Mouse (Mus musculus) liver, embryonic 13.5 days (tissue): Measurements from ENCODE around the gene Clock. TPM values are rescaled to one million over a fixed set of nuclear protein-coding genes. Genes with fewer than 3 reads are reported as not detected.

Source experiments
- ATAC-seq: fragments of 200-750 bp; cut with Nextera tagmentation; 2 replicates; pipeline ENCODE4 v1.8.0; 2017; ENCODE audit warnings: low read depth, mild to moderate bottlenecking, moderate number of reproducible peaks, moderate library complexity
- DNase-seq: peaks from one replicate; pipeline ENCODE4 v3.0.0; 2022
- H3K27ac ChIP-seq: fragments of 300-500 bp; sonication (generic); 2 replicates; pipeline ENCODE4 v1.5.1; 2015; ENCODE audit warnings: moderate library complexity, mild to moderate bottlenecking, inconsistent platforms
- H3K27me3 ChIP-seq: fragments of 300-500 bp; sonication (generic); 2 replicates; pipeline ENCODE4 v1.6.1; 2015; ENCODE audit warnings: mild to moderate bottlenecking, inconsistent platforms
- H3K36me3 ChIP-seq: fragments of 300-500 bp; sonication (generic); 2 replicates; pipeline ENCODE4 v1.6.1; 2015; ENCODE audit warnings: mild to moderate bottlenecking, inconsistent platforms
- H3K4me1 ChIP-seq: fragments of 300-500 bp; sonication (generic); replicated peaks from 2 replicates; pipeline ENCODE4 v1.6.1; 2015; ENCODE audit warnings: inconsistent platforms
- H3K4me2 ChIP-seq: fragments of 300-500 bp; sonication (generic); 2 replicates; pipeline ENCODE4 v1.6.1; 2015; ENCODE audit warnings: inconsistent platforms, mild to moderate bottlenecking, moderate library complexity
- H3K4me3 ChIP-seq: fragments of 300-500 bp; sonication (generic); replicated peaks from 2 replicates; pipeline ENCODE4 v1.5.1; 2015; ENCODE audit warnings: mild to moderate bottlenecking, inconsistent platforms
- H3K9ac ChIP-seq: fragments of 300-500 bp; sonication (generic); 2 replicates; pipeline ENCODE4 v1.6.1; 2015; ENCODE audit warnings: mild to moderate bottlenecking, inconsistent platforms
- H3K9me3 ChIP-seq: fragments of 300-500 bp; sonication (generic); replicated peaks from 2 replicates; pipeline ENCODE4 v1.6.1; 2016; ENCODE audit warnings: inconsistent platforms
- WGBS: fragments of 180-500 bp; shearing (Covaris S2); methylation state at CpG from one replicate; pipeline ENCODE4 v1.1.7; 2015; ENCODE audit not compliant: insufficient replicate concordance; 5-methylcytosine and 5-hydroxymethylcytosine counted together
- polyA plus RNA-seq: library from polyadenylated mRNA; unstranded; fragments of >200 nt; fragmentation: Nextera tagmentation; extraction: Ambion mirVana; gene quantifications from 2 replicates; pipeline ENCODE4 v1.2.1, GENCODE M21; 2015

The Clock gene
- polyA plus RNA-seq, 1 experiment from 2014 or later: 1.7 TPM

DNA sequence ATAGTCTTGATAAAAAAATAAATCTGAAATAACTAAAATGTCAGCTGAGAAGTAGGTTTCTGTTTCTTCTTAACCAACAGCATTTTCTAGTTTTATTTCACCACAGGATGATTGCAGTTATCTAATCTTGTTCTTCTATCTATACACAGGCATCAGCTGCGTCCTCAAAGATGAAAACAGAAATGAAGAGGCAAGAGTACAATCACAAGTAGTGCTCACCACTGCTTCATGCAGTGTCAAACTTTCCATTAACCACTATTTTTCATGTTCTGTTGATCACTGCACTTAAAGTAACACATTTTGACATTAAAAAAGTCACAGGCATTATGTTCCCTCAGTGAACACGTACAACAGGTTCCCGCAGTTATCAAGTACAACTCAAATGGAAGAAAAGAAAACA lies 53.6 kb downstream of the Clock start:
- no peak overlapping the region for H3K27ac ChIP-seq
- DNase-seq (no peak), ATAC-seq (no peak)
- no peak overlapping the region for H3K9ac ChIP-seq
- no peak overlapping the region for H3K4me2 ChIP-seq
- H3K27me3 ChIP-seq: no peaks in the 10 kb centered on the region
- 75% methylated on average over 3 of the region's 3 CpGs for WGBS
- no peak overlapping the region for H3K4me3 ChIP-seq
- H3K4me1 ChIP-seq: no peaks in the 10 kb centered on the region
- no peaks in the 10 kb centered on the region for H3K9me3 ChIP-seq
- H3K36me3 ChIP-seq: no peaks in the 10 kb centered on the region

DNA sequence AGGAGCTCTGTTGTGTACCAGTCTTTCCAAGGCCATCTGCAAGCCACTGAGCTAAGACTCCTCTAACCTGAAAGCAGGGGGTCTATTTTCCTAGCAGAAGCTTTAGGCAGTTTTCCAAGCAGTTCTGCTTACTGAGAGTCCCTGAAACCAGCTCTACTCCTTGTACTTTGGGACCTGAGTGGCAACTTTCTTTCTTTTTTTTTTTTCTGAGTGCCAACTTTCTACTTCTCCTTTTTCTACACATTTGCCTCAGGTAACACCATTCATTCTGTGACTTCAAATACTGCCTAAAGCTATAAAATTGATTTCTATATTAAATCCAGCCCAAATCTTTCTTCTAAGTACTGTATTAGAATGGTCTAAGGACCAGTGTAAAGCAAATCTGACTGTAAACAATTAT lies 58.1 kb downstream of the Clock start:
- Histone ChIP-seq H3K4me3 (no peak overlapping the region), H3K9me3 (no peaks in the 10 kb centered on the region), H3K27me3 (no peaks in the 10 kb centered on the region), H3K36me3 (no peaks in the 10 kb centered on the region), H3K4me2 (no peak overlapping the region), H3K9ac (no peak overlapping the region), H3K4me1 (no peaks in the 10 kb centered on the region), H3K27ac (no peak overlapping the region)
- DNase-seq: no peak
- no peak for ATAC-seq

DNA sequence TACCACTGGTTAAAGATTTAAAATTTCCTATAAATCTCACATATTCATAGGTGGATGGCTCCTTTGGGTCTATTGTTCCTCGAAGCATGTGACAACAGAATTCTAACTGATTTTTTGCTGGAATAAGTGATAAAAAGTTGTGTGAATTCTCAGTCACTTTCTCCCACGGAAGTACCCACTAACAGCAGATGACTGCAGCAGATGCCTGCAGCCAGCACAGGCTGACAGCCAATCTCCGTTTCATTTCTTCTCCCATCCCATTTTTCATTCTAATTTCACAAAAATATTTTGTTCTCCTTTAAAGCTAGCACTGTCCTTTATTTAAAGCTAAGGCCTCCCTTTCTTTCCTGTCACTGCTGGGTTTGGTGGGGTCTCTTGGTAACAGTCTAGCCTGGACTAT lies 59.2 kb downstream of the Clock start:
- no peak for DNase-seq
- Histone ChIP-seq H3K36me3 (no peaks in the 10 kb centered on the region), H3K4me3 (no peak overlapping the region), H3K9ac (no peak overlapping the region), H3K9me3 (no peaks in the 10 kb centered on the region), H3K4me2 (no peak overlapping the region), H3K27me3 (no peaks in the 10 kb centered on the region), H3K27ac (no peak overlapping the region), H3K4me1 (no peaks in the 10 kb centered on the region)
- ATAC-seq: no peak
- WGBS: 79% methylated on average over 3 of the region's 3 CpGs

DNA sequence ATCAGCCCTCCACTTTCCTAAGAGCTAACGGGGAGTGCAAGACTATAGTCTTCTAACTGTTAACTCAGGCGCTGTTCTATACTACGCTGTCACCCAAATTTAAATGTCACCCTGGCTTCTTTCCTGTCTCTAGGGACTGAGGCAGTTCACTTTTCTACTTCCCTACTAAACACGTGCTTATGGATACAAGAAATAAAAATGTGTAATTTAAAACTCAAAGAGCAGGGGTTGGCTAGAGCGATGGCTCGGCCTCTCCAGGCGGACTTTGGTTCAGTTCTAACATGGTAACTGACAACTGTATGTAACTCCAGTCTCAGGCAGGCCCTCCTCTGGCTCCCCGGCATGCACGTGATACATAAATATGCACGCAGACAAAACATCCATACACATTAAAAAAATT lies 60.2 kb downstream of the Clock start:
- DNase-seq: no peak
- ATAC-seq: no peak
- Histone ChIP-seq H3K36me3 (no peaks in the 10 kb centered on the region), H3K9ac (no peak overlapping the region), H3K9me3 (no peaks in the 10 kb centered on the region), H3K4me1 (no peaks in the 10 kb centered on the region), H3K4me3 (no peak overlapping the region), H3K27ac (no peak overlapping the region), H3K4me2 (no peak overlapping the region), H3K27me3 (no peaks in the 10 kb centered on the region)
- 83% methylated on average over 10 of the region's 10 CpGs for WGBS

DNA sequence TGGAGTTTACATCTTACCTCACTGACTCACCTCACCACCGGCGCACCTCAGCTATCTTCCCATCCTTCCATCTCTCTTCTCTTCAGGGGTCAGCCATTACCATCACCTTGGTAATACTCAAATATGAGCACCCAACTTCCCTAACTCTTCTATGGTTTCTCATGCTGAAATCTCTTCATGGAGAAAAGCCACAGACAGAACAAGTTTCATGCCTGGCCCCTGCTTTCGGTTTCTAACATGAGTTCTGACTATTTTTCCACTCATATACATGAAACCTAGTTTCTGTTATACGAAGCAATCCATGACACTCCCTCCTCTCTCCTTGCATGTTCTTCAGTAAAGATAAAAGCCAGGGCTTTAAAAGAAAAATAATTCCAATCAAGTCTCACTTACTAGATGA lies 60.7 kb downstream of the Clock start:
- Histone ChIP-seq H3K9ac (no peak overlapping the region), H3K4me1 (no peaks in the 10 kb centered on the region), H3K36me3 (no peaks in the 10 kb centered on the region), H3K4me2 (no peak overlapping the region), H3K4me3 (no peak overlapping the region), H3K9me3 (no peaks in the 10 kb centered on the region), H3K27ac (no peak overlapping the region), H3K27me3 (no peaks in the 10 kb centered on the region)
- DNase-seq (no peak), ATAC-seq (no peak)
- 83% methylated on average over 4 of the region's 4 CpGs for WGBS

DNA sequence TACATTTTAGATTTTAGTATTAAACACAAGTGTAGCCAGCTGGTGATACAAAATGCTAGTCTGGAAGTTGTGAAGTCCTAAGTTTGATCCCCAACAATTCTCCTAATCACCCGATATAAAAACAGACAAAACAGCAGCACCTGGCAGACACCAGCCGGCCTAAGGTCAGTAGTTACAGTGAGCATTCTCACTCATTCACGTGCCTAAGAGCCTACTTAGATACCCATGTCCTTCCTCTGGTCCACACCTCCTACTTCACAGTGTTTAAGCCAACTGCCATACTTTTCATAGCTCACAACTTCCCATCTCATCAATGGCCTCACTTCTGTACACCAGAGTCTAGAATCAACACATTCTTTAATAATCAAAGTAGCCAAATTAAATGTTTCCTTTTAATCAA lies 61.3 kb downstream of the Clock start:
- no peak overlapping the region for H3K4me2 ChIP-seq
- no peaks in the 10 kb centered on the region for H3K27me3 ChIP-seq
- no peak for DNase-seq
- WGBS: 74% methylated on average over 3 of the region's 3 CpGs
- no peaks in the 10 kb centered on the region for H3K4me1 ChIP-seq
- no peaks in the 10 kb centered on the region for H3K9me3 ChIP-seq
- no peak overlapping the region for H3K9ac ChIP-seq
- no peak for ATAC-seq
- no peak overlapping the region for H3K4me3 ChIP-seq
- no peak overlapping the region for H3K27ac ChIP-seq
- no peaks in the 10 kb centered on the region for H3K36me3 ChIP-seq

DNA sequence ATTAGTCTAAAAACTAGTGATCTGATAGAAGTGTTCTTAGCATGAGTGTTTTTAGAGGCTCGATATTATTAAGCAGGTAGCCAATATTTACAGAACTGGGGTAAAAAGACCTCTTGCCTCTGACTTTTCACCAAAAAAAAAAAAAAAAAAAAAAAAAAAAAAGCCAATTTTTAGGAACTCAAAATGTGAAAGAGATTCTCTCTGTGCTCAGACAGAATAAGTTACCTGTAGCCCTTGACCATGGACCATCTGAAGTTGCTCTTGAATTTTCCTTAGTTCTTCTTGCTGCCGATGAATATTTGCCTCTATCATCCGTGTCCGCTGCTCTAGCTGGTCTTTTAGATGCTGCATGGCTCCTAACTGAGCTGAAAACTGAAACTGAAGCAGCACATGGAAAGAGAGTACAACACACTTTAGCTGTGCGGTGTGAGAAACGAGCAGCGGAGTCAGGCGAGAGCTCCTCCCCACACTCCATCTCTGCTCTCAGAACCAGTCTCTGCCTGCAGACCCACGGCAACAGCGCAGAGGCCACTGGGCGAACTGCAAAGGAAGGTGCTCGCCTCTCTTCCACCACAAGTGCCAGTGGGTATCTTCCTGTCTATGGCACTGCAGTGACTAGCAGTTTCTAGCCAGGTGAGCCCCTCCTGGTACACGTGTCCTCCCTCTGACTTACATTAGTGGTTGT lies 73.3 kb downstream of the Clock start:
- ATAC-seq (no peak), DNase-seq (no peak)
- no peaks in the 10 kb centered on the region for H3K4me1 ChIP-seq
- no peak overlapping the region for H3K27ac ChIP-seq
- no peak overlapping the region for H3K4me2 ChIP-seq
- H3K36me3 ChIP-seq: peaks cover 30% of the 10 kb centered on the region; the same call in 1 of the 2 replicates
- no peak overlapping the region for H3K4me3 ChIP-seq
- WGBS: 80% methylated on average over 13 of the region's 13 CpGs
- no peaks in the 10 kb centered on the region for H3K27me3 ChIP-seq
- H3K9me3 ChIP-seq: no peaks in the 10 kb centered on the region
- H3K9ac ChIP-seq: no peak overlapping the region

DNA sequence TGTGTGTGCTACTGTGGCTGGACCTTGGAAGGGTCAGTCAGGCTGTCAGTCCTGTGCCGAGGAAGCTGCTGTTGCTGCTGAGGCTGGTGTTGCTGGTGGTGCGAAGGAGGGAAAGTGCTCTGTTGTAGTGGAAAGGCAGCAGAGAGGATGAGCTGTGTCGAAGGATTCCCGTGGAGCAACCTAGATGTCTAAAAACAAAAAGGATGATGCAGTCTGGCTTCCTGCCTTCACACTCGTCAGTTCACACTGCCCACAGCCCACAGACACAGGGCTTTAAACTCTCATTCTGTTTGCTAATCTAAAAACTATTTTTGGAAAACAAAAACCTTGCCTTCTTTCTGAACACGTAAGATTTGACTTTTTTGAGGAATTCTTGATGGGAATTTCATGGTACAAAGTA lies 87.9 kb downstream of the Clock start:
- no peak overlapping the region for H3K4me3 ChIP-seq
- H3K27me3 ChIP-seq: no peaks in the 10 kb centered on the region
- no peak overlapping the region for H3K27ac ChIP-seq
- no peaks in the 10 kb centered on the region for H3K9me3 ChIP-seq
- ATAC-seq: no peak
- no peak for DNase-seq
- no peak overlapping the region for H3K9ac ChIP-seq
- no peak overlapping the region for H3K4me2 ChIP-seq
- WGBS: 55% methylated on average over 6 of the region's 6 CpGs
- H3K4me1 ChIP-seq: peaks cover 7% of the 10 kb centered on the region; the same call in 1 of the 2 replicates
- H3K36me3 ChIP-seq: peaks cover 7% of the 10 kb centered on the region

DNA sequence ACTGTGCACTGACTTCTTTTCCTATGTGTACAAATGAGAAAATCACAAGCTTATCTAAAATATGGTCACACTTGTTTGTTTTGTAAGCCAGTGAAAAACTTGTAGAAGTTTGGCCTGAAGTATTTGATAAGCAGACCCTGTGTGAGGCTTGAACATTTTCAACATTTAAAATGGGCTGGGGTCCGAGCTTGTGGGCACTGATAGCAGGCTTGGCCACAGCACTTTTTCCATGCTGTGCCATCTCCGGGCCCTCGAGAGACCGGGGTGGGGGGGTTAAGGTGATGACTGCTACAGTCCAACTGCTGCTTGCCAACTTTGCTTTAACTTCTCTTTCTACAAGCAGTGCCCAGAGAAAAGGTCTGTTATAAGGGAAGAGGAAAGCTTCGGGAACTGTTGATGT lies 96.5 kb downstream of the Clock start:
- ATAC-seq (no peak), DNase-seq (no peak)
- no peaks in the 10 kb centered on the region for H3K27me3 ChIP-seq
- no peak overlapping the region for H3K27ac ChIP-seq
- H3K9ac ChIP-seq: no peak overlapping the region
- H3K4me1 ChIP-seq: no peaks in the 10 kb centered on the region
- H3K4me3 ChIP-seq: no peak overlapping the region
- no peak overlapping the region for H3K4me2 ChIP-seq
- no peaks in the 10 kb centered on the region for H3K9me3 ChIP-seq
- 80% methylated on average over 5 of the region's 5 CpGs for whole genome bisulfite sequencing
- peaks cover 60% of the 10 kb centered on the region for H3K36me3 ChIP-seq

DNA sequence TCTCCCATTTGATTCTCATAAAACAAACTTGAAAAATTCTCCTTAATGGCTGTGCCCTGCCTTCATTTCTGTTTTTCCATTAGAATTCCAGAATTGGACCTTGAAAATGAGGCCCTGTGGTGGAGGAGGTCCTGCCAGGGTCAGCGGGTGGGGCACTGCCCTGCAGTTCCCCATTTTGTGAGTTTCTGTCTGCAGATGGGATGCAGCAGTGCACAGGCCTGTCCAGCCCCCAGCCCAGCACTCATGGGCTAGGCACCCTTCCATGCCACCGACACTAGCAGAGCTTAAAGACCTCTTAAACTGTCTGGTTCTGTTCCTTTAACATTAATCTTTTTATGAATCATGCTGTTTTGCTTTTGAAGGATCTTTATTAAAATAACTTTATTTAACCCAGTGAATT lies 98.7 kb downstream of the Clock start:
- Histone ChIP-seq H3K4me3 (no peak overlapping the region), H3K9ac (no peak overlapping the region), H3K27ac (no peak overlapping the region), H3K27me3 (no peaks in the 10 kb centered on the region), H3K9me3 (no peaks in the 10 kb centered on the region), H3K4me2 (no peak overlapping the region), H3K4me1 (no peaks in the 10 kb centered on the region), H3K36me3 (peaks cover 69% of the 10 kb centered on the region)
- DNase-seq: no peak
- 74% methylated on average over 2 of the region's 2 CpGs for WGBS
- ATAC-seq: no peak

DNA sequence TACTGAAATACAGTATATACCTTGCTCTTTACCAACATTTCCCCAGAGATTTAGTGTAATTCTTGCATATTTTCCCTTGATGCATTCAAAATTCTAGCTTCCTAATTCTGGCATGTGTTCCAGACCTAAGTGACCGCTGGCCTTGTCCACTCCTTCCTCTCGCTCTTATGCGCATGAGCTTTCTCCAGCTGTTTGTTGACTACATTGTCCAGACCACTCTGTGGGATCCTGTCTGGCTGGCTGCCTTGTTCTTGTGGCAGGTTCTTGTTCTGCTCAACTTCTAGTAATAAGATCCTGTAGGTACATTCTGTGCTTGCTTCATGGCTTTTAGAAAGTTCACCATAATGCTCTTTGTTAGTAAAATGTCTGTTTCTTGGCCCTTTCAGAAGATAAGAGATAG lies 101.4 kb downstream of the Clock start:
- no peak overlapping the region for H3K27ac ChIP-seq

DNA sequence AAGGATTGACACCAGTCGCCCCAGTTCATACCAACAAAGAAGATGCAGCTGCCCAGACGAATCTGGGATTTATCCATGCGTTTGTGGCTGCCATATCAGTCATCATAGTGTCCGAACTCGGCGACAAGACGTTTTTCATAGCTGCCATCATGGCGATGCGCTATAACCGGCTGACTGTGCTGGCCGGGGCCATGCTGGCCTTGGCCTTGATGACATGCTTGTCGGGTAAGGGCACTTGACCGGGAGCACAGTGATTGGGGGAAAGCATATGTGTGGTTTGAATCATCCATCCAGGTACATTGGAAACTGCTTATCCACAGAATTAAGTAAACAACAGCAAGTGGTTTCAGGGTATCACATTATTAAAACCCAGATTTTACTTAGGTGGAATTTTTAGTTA lies 105.2 kb downstream of the Clock start:
- no peak overlapping the region for H3K27ac ChIP-seq
- H3K27me3 ChIP-seq: no peaks in the 10 kb centered on the region
- DNase-seq (no peak), ATAC-seq (no peak)
- peaks cover 3% of the 10 kb centered on the region for H3K4me1 ChIP-seq
- H3K4me3 ChIP-seq: no peak overlapping the region
- H3K9me3 ChIP-seq: no peaks in the 10 kb centered on the region
- H3K9ac ChIP-seq: no peak overlapping the region
- WGBS: 86% methylated on average over 13 of the region's 13 CpGs
- no peak overlapping the region for H3K4me2 ChIP-seq
- H3K36me3 ChIP-seq: peaks cover 50% of the 10 kb centered on the region

More for the DNA sequence above, 101.4 kb downstream of the Clock start:
- 93% methylated on average over 3 of the region's 3 CpGs for WGBS
- no peak overlapping the region for H3K4me2 ChIP-seq
- H3K9ac ChIP-seq: no peak overlapping the region
- H3K36me3 ChIP-seq: peaks cover 71% of the 10 kb centered on the region
- H3K9me3 ChIP-seq: no peaks in the 10 kb centered on the region
- DNase-seq: no peak
- no peaks in the 10 kb centered on the region for H3K4me1 ChIP-seq
- H3K27me3 ChIP-seq: no peaks in the 10 kb centered on the region
- no peak overlapping the region for H3K4me3 ChIP-seq
- ATAC-seq: no peak
